Mouse (Mus musculus) bone marrow, adult 2 months (tissue): ENCODE measurements around the gene Arhgap10. TPM values are rescaled to one million over a fixed set of nuclear protein-coding genes. Genes with fewer than 3 reads are reported as not detected.

Experiments used
- H3K27ac ChIP-seq: fragments of 200-500 bp; 2 replicates; pipeline ENCODE4 v1.5.1; 2012; ENCODE audit warnings: low read depth, mild to moderate bottlenecking, control low read depth, inconsistent platforms, low read length; ENCODE audit not compliant: control insufficient read depth, poor library complexity, insufficient read depth
- H3K4me1 ChIP-seq: fragments of 200-500 bp; 2 replicates; pipeline ENCODE4 v1.6.1; 2011; ENCODE audit warnings: low read length; ENCODE audit not compliant: control insufficient read depth, insufficient read depth
- H3K4me3 ChIP-seq: fragments of 200-500 bp; replicated peaks from 2 replicates; pipeline ENCODE3; 2011; ENCODE audit warnings: mild to moderate bottlenecking, low read depth, low read length, control low read depth; ENCODE audit not compliant: control insufficient read depth
- CTCF ChIP-seq: fragments of 200-500 bp; IDR thresholded peaks from 2 replicates; pipeline ENCODE4 v1.5.1; 2011; ENCODE audit warnings: low read length, control low read depth; ENCODE audit not compliant: control insufficient read depth, insufficient read depth
- POLR2A ChIP-seq: fragments of 200-500 bp; IDR thresholded peaks from 2 replicates; pipeline ENCODE4 v1.6.1; 2011; ENCODE audit warnings: low read depth, mild to moderate bottlenecking, control low read depth, low read length, borderline replicate concordance; ENCODE audit not compliant: control insufficient read depth
- WGBS: fragments of 180-500 bp; shearing (Covaris S2); methylation state at CpG from one replicate; pipeline ENCODE4 v1.1.7; 2018; 5-methylcytosine and 5-hydroxymethylcytosine counted together
- polyA plus RNA-seq: library from polyadenylated mRNA; stranded (reverse); fragments of >200 nt; gene quantifications from 2 replicates; pipeline ENCODE4 v1.2.4, GENCODE M21; 2011; ENCODE audit warnings: low replicate concordance; ENCODE audit not compliant: missing spikeins, insufficient read depth, insufficient read length

Gene Arhgap10
- polyA plus RNA-seq, 1 experiment, result 11.8 TPM

DNA sequence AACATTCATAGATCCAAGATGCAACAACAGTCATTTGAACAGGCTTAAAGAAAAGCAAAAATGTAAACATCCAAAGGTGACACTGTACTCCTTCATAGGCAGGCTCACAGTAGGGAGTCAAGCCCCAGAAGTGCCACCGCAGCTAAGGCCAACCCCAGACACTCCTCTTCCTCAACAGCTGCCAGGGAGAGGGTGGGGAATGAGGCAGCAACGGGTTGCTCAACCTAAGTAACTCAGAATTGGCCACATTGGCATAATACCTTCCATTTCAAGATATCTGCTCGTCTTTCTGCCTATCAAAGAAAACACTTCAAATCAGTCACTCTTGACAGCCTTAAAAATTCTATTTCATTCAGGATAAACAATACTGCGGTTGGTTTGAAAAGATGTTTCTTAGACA lies 225.6 kb downstream of the Arhgap10 start:
- H3K27ac ChIP-seq, result no peak overlapping the region
- no peaks in the 10 kb centered on the region for H3K4me1 ChIP-seq
- 67% methylated on average over 4 of the region's 4 CpGs for WGBS
- no peak overlapping the region for H3K4me3 ChIP-seq
- TF ChIP-seq CTCF (no peak), POLR2A (no peak)

GRCm38 (mm10) chr8:77288492-77288891 lies 229.3 kb downstream of the Arhgap10 start:
- Histone ChIP-seq H3K27ac (no peak overlapping the region), H3K4me3 (no peak overlapping the region), H3K4me1 (no peaks in the 10 kb centered on the region)
- WGBS, result 89% methylated on average over 12 of the region's 12 CpGs
- TF ChIP-seq POLR2A, result no peak

DNA sequence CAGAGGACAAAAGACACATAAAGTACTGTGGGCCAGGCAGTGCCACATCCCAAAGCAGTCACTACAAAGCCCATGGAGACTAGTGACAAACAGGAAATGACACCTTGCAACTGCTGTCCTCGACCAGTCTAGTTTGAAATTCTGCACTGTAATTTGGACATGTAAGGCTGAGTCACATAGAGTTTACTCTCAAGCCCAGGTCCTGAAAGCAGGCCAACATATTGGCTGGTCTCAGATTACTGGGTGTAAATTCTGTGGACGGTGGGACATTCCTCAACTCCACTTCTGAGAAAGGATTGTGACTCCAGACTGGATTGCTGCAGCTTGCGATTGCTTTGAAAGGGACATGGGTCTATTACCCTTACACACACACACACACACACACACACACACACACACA lies 229.7 kb downstream of the Arhgap10 start:
- WGBS, result 57% methylated on average over 3 of the region's 3 CpGs
- no peak overlapping the region for H3K4me3 ChIP-seq
- H3K4me1 ChIP-seq, result no peaks in the 10 kb centered on the region
- no peak overlapping the region for H3K27ac ChIP-seq
- TF ChIP-seq CTCF (no peak), POLR2A (no peak)

GRCm38 (mm10) chr8:77284473-77284872 lies 233.3 kb downstream of the Arhgap10 start:
- no peak overlapping the region for H3K27ac ChIP-seq
- WGBS, result 77% methylated on average over 3 of the region's 3 CpGs
- TF ChIP-seq POLR2A, result no peak
- TF ChIP-seq CTCF, result no peak
- no peaks in the 10 kb centered on the region; the same call in 1 of the 2 replicates for H3K4me1 ChIP-seq
- H3K4me3 ChIP-seq, result no peak overlapping the region

DNA sequence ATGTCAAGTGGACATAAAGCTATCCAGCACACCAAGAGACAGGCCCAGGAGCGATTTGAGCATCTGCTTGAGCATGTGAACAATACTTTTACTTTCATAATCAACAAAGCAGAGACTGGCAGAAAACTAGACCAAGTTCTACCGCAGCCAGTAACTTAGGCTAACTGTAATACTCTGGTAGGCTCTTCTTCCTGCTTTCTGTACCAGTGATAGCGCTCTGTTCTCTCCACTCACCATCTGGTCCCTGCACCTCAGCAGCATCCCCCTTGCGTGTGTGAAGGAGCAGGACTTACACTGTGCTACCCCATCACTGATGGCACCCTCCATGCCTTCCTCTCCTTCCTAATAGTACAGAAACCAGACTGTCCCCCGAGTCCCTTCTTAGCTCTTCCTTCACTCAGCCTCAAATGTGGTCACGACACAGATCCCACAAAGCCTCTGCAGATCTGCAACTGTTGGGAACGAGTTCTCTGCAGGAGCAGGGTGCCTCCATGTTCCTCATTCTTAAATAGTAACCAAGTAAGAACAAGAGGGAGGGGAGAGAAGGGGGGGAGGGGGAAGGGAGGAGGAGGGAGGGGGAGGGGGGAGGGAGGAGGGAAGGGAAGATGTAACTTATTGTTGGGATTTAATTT lies 235.0 kb downstream of the Arhgap10 start:
- H3K4me3 ChIP-seq, result no peak overlapping the region
- H3K4me1 ChIP-seq, result no peaks in the 10 kb centered on the region; the same call in 1 of the 2 replicates
- WGBS, result 42% methylated on average over 7 of the region's 7 CpGs
- H3K27ac ChIP-seq, result no peak overlapping the region
- TF ChIP-seq CTCF, result no peak
- no peak for TF ChIP-seq POLR2A

DNA sequence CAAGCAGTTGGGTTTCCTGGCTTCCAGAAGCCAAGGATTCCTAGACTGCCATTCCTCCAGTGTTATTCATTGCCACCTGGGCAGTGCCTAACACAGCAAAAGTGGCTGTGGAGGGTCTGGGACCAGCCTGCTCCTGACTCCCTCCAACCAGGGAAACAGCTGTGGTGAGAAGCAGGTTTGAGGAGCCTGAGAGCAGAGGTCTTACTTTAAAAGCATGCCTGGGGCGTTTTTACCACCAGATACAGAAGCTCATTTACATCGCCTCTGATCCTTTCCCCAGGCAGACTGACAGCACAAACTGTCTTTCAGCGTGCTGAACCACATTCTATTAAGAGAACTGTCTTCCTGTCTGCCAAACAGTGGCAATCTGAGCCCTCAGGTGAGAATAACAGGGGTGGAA lies 237.8 kb downstream of the Arhgap10 start:
- Histone ChIP-seq H3K27ac (no peak overlapping the region), H3K4me1 (no peaks in the 10 kb centered on the region; the same call in 1 of the 2 replicates), H3K4me3 (no peak overlapping the region)
- TF ChIP-seq POLR2A, result no peak
- no peak for TF ChIP-seq CTCF
- WGBS, result 64% methylated on average over 3 of the region's 3 CpGs

DNA sequence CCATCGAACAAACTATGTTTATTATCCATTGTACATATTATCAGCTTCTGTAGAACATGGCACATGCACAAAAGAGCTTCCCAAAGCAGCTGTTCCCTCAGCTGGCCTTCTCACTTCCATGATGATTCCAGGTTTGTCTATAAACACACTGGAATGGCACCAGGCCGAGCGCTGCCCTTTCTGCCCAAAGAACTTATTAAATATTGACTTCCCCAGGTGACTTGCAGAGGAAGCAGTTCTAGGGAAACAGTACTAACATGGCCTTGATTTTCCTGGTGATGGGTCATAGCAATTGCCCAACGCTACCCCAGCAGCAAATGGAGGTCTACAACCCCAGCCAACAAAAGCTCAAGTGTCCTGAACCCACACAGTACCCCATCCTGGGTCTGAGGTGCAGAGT lies 239.5 kb downstream of the Arhgap10 start:
- no peaks in the 10 kb centered on the region; the same call in 1 of the 2 replicates for H3K4me1 ChIP-seq
- 86% methylated on average over 4 of the region's 4 CpGs for WGBS
- TF ChIP-seq CTCF (no peak), POLR2A (no peak)

DNA sequence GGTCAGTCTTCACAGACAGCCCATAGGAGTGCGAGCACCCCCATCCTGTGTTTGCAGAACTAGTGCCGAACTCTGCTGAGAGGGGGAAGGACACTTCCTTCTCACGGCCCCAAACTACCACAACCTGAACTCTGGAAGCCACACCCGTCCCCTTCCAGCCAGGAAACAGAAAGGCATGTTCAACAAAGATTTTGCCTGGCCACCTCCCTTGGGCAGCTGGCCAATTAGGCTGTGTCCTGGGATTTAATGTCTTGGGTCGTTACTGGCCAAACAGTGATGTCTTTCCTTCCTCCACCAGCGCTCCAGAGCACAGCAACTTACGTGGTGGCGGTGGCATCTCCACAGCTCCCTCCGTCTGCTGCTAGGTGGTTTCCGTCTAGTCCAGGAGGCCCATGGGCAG lies 240.9 kb downstream of the Arhgap10 start:
- no peak for TF ChIP-seq POLR2A
- TF ChIP-seq CTCF, result no peak
- H3K4me1 ChIP-seq, result no peaks in the 10 kb centered on the region; the same call in 1 of the 2 replicates
- H3K4me3 ChIP-seq, result no peak overlapping the region
- 23% methylated on average over 10 of the region's 10 CpGs for WGBS
- no peak overlapping the region for H3K27ac ChIP-seq

More for the DNA sequence above, 239.5 kb downstream of the Arhgap10 start:
- no peak overlapping the region for H3K4me3 ChIP-seq
- H3K27ac ChIP-seq, result no peak overlapping the region

DNA sequence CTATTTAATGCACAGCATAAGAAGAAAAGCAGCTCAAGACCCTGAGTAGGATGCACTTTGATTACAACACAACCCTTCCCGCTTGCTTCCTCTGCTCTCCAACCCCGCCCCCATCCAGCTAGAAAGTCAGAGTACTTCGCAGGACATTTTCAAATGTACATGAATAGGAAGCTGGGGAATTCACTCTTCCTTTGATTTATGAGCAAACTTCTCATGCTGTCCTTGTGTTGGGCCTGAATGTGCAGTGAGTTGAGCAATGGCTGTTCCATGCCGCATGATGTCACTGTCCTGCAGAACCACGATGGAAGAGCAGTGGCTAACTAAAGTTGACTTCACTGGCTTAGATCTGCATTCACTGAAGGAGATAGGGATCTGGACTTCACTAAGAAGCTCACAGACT lies 242.2 kb downstream of the Arhgap10 start:
- no peaks in the 10 kb centered on the region; the same call in 1 of the 2 replicates for H3K4me1 ChIP-seq
- 71% methylated on average over 5 of the region's 5 CpGs for WGBS
- H3K27ac ChIP-seq, result no peak overlapping the region
- no peak for TF ChIP-seq POLR2A
- TF ChIP-seq CTCF, result no peak
- H3K4me3 ChIP-seq, result no peak overlapping the region
